Mouse (Mus musculus) cerebellum, postnatal 14 days (tissue): ENCODE data around the gene Cfap206.

Experiments used
- DNase-seq, 2 experiments: peaks; one replicate each; pipeline ENCODE4 v3.0.0; 2021; ENCODE audit warnings: mixed read lengths in 2 of 2

Gene Cfap206

GRCm38 (mm10) chr4:34667923-34668322 is 62.1 kb downstream of the Cfap206 start:
- DNase-seq: no peak

- no peak for DNase-seq
Measured at GRCm38 (mm10) chr4:34661927-34662326, 68.1 kb downstream of the Cfap206 start.

GRCm38 (mm10) chr4:34661514-34661913 is 68.5 kb downstream of the Cfap206 start:
- DNase-seq: no peak

GRCm38 (mm10) chr4:34659012-34659411 is 71.0 kb downstream of the Cfap206 start:
- no peak for DNase-seq

- DNase-seq: no peak
Measured at GRCm38 (mm10) chr4:34656101-34656500, 73.9 kb downstream of the Cfap206 start.

- no peak for DNase-seq
Measured at GRCm38 (mm10) chr4:34653179-34653578, 76.8 kb downstream of the Cfap206 start.

- DNase-seq: no peak
Measured at GRCm38 (mm10) chr4:34644779-34645178, 85.2 kb downstream of the Cfap206 start.

GRCm38 (mm10) chr4:34640731-34641130 is 89.3 kb downstream of the Cfap206 start:
- no peak for DNase-seq

GRCm38 (mm10) chr4:34639745-34640364 is 90.2 kb downstream of the Cfap206 start:
- no peak for DNase-seq
